Mouse (Mus musculus) heart, embryonic 16.5 days (tissue): ENCODE data around the gene Mcl1. TPM values are rescaled to one million over a fixed set of nuclear protein-coding genes. Genes with fewer than 3 reads are reported as not detected.
"Not testable (repeated sequence)": the region's sequence is repeated elsewhere in the genome, so short reads cannot be mapped to it uniquely, and the experiment has no call there.

Experiments used
- ATAC-seq: fragments of 200-750 bp; cut with Nextera tagmentation; replicated peaks from 2 replicates; pipeline ENCODE4 v1.8.0; 2017; ENCODE audit warnings: moderate number of reproducible peaks; ENCODE audit not compliant: insufficient read depth, low FRiP score; ENCODE audit errors: extremely low read depth
- H3K27ac ChIP-seq: fragments of 300-500 bp; sonication (generic); 2 replicates; pipeline ENCODE4 v1.5.1; 2014; ENCODE audit warnings: mild to moderate bottlenecking, low read length, control low read depth, moderate library complexity
- H3K27me3 ChIP-seq: fragments of 300-500 bp; sonication (generic); 2 replicates; pipeline ENCODE4 v1.6.1; 2014; ENCODE audit warnings: low read length, mixed read lengths; ENCODE audit not compliant: control insufficient read depth, insufficient read depth
- H3K36me3 ChIP-seq: fragments of 300-500 bp; sonication (generic); 2 replicates; pipeline ENCODE4 v1.6.1; 2014; ENCODE audit not compliant: control insufficient read depth, insufficient read depth
- H3K4me1 ChIP-seq: fragments of 300-500 bp; sonication (generic); 2 replicates; pipeline ENCODE4 v1.6.1; 2014; ENCODE audit warnings: low read length, mixed read lengths; ENCODE audit not compliant: control insufficient read depth, insufficient read depth
- H3K4me2 ChIP-seq: fragments of 300-500 bp; sonication (generic); 2 replicates; pipeline ENCODE4 v1.6.1; 2014; ENCODE audit warnings: low read depth, mild to moderate bottlenecking, control low read depth, low read length
- H3K4me3 ChIP-seq: fragments of 300-500 bp; sonication (generic); 2 replicates; pipeline ENCODE4 v1.5.1; 2014; ENCODE audit warnings: mild to moderate bottlenecking, control low read depth, low read length
- H3K9ac ChIP-seq: fragments of 300-500 bp; sonication (generic); 2 replicates; pipeline ENCODE4 v1.6.1; 2014; ENCODE audit warnings: low read length, control low read depth
- H3K9me3 ChIP-seq: fragments of 300-500 bp; sonication (generic); replicated peaks from 2 replicates; pipeline ENCODE4 v1.6.1; 2016; ENCODE audit warnings: low read length; ENCODE audit not compliant: control insufficient read depth
- WGBS: fragments of 180-500 bp; shearing (Covaris S2); extraction: QIAGEN DNeasy Blood & Tissue Kit; methylation state at CpG from one replicate; pipeline ENCODE4 v1.1.7; 2014; 5-methylcytosine and 5-hydroxymethylcytosine counted together
- polyA plus RNA-seq: library from polyadenylated mRNA; unstranded; fragments of >200 nt; fragmentation: Nextera tagmentation; extraction: Ambion mirVana; gene quantifications from 2 replicates; pipeline ENCODE4 v1.2.1, GENCODE M21; 2015

Gene Mcl1
- polyA plus RNA-seq, 1 experiment from 2014 or later = 31.9 TPM

DNA sequence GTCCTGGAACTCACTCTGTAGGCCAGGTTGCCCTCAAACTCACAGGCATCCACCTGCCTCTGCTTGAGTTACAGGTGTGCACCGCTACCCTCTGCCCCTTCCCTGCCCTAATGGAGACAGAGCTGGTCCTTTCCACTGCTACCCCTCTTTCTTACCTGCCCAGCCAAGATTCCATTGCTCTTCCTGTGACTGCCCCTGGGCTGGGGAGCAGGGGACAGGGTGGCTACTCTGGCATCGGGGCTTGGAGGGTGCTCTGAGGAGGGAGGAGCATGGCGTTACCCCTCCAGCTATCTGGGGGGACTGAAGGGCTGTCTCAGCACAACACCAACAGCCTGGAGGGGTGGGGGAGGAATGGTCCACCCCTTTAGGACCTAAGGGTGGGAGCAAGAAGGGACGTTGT lies 26.7 kb downstream of the Mcl1 start:
- Histone ChIP-seq H3K4me3 (no peak overlapping the region), H3K27ac (no peak overlapping the region), H3K36me3 (no peaks in the 10 kb centered on the region), H3K9me3 (no peaks in the 10 kb centered on the region), H3K4me1 (peaks cover 57% of the 10 kb centered on the region), H3K27me3 (no peaks in the 10 kb centered on the region), H3K4me2 (no peak overlapping the region), H3K9ac (peak overlapping the region; percentile 31; the same call in 1 of the 2 replicates)
- 70% methylated on average over 4 of the region's 4 CpGs for WGBS
- ATAC-seq = no peak

DNA sequence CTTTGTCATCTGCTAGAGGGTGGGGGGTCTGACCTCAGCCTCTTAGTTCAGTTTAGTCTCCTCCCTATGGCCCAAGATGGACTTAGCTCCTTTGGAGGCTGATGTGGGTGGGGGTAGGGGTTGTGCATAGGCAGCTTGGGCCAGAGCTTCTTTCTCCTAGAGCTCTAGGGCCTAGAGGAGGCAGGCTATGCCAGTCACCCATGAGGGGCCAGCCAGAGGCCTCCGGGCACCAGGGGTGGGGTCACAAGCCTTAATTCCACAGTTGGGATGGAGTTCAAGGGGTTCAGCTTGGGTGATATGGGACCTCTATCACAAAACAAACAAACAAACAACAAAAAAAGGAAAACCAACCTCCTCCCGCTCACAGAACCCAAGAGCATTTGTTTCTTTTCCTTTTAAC lies 27.1 kb downstream of the Mcl1 start:
- H3K9ac ChIP-seq = peak overlapping the region; percentile 31; the same call in 1 of the 2 replicates
- no peak for ATAC-seq
- no peaks in the 10 kb centered on the region for H3K27me3 ChIP-seq
- H3K4me3 ChIP-seq = no peak overlapping the region
- no peaks in the 10 kb centered on the region for H3K36me3 ChIP-seq
- H3K4me1 ChIP-seq = peaks cover 60% of the 10 kb centered on the region
- no peak overlapping the region for H3K4me2 ChIP-seq
- no peaks in the 10 kb centered on the region for H3K9me3 ChIP-seq
- H3K27ac ChIP-seq = peak overlapping the region; percentile 15; the same call in 1 of the 2 replicates
- 69% methylated on average over 2 of the region's 2 CpGs for WGBS

DNA sequence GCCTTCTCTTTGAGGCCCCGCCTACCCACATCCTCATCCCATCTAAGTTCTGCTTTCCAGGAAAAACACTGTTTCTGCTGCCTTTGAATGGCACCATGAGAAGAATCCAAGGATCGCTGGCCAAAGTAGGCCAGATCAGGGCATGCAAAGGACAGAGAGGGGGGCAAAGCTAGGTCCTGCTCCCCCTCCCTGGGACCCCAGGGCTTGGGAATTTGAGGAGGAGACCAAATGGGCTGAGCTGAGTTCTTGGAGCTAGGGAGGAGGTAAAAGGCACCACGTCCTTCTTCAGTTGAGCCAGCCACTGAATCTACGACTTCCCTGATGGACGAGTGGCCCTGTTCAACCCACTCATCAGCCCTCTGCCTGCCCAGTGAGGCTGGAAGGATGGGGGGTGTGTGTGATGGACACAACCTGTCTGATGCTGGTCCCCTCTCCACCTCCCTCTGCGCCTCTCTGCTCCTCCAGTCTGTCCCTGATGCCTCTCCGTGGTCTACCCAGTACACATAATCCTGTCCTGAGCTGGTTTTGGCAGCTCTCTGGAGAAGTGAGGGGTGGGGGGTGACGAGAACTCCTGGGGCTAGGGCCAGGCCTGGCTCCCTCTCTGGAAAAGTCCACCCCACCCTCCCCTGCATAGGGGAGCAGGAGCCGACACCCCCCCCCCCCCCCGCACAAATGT lies 28.0 kb downstream of the Mcl1 start:
- Histone ChIP-seq H3K27ac (peak overlapping the region; percentile 92; the same call in 1 of the 2 replicates), H3K4me1 (peaks cover 55% of the 10 kb centered on the region), H3K4me3 (peak overlapping the region; percentile 61), H3K9me3 (0 out of 2 replicates have a peak, but pooled peaks cover 2% of the 10 kb centered on the region), H3K9ac (peak overlapping the region; percentile 76), H3K4me2 (peak overlapping the region; percentile 76), H3K27me3 (no peaks in the 10 kb centered on the region), H3K36me3 (no peaks in the 10 kb centered on the region)
- 52% methylated on average over 8 of the region's 10 CpGs for WGBS
- no peak for ATAC-seq

DNA sequence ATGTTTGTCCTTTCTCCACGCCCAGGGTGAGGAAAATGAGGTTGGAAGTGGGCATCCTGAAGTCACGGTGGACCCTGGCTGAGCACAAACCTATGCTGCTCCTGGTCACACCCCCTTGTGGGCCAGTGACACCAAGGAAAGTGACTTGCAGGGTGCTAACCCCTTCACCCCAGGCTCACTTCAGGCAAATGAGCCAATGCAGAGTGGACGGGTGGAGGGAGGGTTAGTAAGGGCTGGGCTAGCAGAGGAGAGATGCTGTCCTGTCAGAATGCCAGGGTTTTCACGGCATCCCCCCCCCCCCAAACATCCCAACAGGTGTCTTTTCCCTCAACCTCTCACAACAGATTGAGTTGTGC lies 28.6 kb downstream of the Mcl1 start:
- peak overlapping the region; percentile 92 for H3K27ac ChIP-seq
- peak overlapping the region; percentile 61 for H3K4me3 ChIP-seq
- peak overlapping the region; percentile 76 for H3K4me2 ChIP-seq
- 0 out of 2 replicates have a peak, but pooled peaks cover 2% of the 10 kb centered on the region for H3K9me3 ChIP-seq
- ATAC-seq = peak; percentile 5; the same call in 1 of the 2 replicates
- WGBS = 19% methylated on average over 4 of the region's 4 CpGs
- peak overlapping the region; percentile 76 for H3K9ac ChIP-seq
- H3K27me3 ChIP-seq = no peaks in the 10 kb centered on the region
- H3K4me1 ChIP-seq = peaks cover 50% of the 10 kb centered on the region
- H3K36me3 ChIP-seq = no peaks in the 10 kb centered on the region

DNA sequence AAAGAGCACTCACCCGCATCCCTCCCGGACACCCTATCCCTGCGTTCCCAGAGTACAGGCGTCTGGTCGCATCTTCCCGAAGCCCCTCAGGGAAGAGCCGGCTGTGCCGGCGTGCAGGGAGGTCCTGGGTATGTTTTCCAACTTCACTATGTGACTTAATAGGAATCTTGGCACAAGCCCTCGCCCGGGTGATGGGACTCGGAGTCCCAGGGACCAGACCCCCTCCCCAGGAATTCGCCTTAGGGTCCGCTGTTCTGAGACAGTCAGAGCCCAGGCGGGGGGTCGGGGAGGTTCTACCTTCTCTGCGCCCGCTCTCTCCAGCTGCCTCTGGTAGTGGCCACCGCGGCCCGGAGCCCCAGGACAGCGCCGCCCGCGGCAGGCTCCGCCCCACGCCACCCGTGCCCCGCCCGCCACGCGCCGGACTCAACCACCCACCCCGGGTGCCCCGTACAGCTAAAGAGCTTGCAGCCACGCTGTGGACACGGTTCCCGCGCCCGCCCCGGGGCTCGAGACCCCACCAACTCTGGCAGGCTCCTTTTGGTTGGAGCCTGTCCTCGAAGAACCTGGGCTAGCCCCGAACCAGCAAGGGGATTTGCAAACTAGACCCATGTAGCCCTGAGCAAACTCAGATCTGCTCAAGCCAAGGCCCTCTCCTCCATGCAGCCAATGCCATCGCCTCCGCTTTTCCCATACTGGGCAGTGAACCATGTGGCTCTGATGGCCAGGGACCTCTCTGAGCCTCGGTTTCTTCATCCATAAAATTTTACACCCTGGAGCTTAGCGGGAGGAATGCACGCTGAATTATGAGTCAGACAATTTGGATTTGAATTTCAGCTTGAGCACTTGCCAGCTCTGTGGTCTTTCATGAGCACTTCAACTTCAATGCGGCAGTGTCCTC lies 29.2 kb downstream of the Mcl1 start, which contains the start of gene Adamtsl4:
TSS of gene Adamtsl4 (minus strand) at position 394 of the 898 bp plus-strand sequence.
- H3K9me3 ChIP-seq = 0 out of 2 replicates have a peak, but pooled peaks cover 2% of the 10 kb centered on the region
- no peaks in the 10 kb centered on the region for H3K36me3 ChIP-seq
- peaks cover 57% of the 10 kb centered on the region for H3K4me1 ChIP-seq
- H3K4me3 ChIP-seq = peak within 1 kb of the TSS; percentile 61
- WGBS = 5% methylated on average over 50 of the region's 50 CpGs
- peak within 1 kb of the TSS; percentile 92 for H3K27ac ChIP-seq
- no peaks in the 10 kb centered on the region for H3K27me3 ChIP-seq
- H3K4me2 ChIP-seq = peak within 1 kb of the TSS; percentile 76
- ATAC-seq = peak; percentile 64
- peak within 1 kb of the TSS; percentile 76 for H3K9ac ChIP-seq

DNA sequence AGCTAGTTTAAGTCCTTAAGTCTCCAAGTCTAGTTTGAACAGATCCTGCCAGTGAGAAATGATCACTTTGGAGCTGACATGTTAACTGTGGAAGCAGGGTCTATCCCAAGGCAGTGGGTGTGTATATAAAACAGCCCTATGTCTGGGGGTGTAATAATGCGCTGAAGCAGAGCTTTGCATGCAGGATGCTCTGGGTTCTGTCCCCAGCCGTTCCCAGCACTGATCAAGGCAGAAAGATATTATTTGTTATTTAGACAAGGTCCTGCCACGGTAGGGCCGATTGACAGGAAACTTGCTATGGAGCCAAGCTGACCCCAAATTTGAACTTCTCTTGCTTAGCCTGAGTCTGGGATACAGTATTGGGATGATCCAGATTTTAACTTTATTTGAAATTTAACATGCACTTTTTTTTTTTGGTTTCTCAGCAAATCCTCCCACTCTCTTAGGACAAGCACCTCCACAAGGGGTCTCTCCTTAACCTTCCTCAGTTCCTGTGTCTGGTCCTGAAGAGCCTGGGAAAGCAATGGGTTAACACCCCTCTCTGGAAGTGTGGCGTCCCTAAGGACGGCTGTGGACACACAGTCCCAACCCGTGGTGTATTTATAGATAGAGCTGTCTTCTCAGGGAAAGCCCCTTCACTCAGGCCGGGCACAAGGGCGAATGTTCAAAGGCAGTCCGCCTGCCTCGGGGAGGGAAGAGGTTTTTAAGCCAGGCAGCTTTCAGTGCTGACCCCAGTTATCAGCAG lies 30.8 kb downstream of the Mcl1 start:
- Histone ChIP-seq H3K9me3 (0 out of 2 replicates have a peak, but pooled peaks cover 2% of the 10 kb centered on the region), H3K4me3 (no peak overlapping the region), H3K27me3 (no peaks in the 10 kb centered on the region), H3K9ac (peak overlapping the region; percentile 34; the same call in 1 of the 2 replicates), H3K4me2 (peak overlapping the region; percentile 27), H3K4me1 (peaks cover 70% of the 10 kb centered on the region), H3K36me3 (no peaks in the 10 kb centered on the region), H3K27ac (peak overlapping the region; percentile 92)
- 12% methylated on average over 11 of the region's 11 CpGs for WGBS
- peak; percentile 67 for ATAC-seq

DNA sequence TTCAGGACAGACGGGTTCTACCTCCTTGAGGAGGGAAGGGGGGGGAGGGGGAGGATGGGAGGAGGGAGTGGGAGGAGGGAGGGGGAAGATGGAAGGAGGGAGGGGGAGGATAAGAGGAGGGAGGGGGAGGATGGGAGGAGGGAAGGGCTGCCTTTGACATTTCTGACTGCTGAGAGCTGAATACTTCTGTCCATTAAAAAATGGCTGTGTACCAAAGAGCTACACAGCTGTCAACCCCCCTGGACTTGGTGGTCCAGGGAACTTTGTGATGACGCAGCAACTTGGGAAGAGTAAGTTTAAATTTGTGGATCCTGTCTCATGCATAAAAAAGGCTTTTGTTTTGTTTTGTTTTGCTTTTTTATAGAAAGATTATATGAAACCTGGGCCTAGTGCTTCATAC lies 31.4 kb downstream of the Mcl1 start:
- 0 out of 2 replicates have a peak, but pooled peaks have one; percentile 20 for ATAC-seq
- Histone ChIP-seq H3K9ac (peak overlapping the region; percentile 44), H3K27ac (peak overlapping the region; percentile 92), H3K4me1 (peaks cover 70% of the 10 kb centered on the region), H3K4me2 (peak overlapping the region; percentile 27), H3K4me3 (no peak overlapping the region), H3K36me3 (no peaks in the 10 kb centered on the region), H3K9me3 (0 out of 2 replicates have a peak, but pooled peaks cover 2% of the 10 kb centered on the region), H3K27me3 (no peaks in the 10 kb centered on the region)
- WGBS = 18% methylated on average over 2 of the region's 2 CpGs

DNA sequence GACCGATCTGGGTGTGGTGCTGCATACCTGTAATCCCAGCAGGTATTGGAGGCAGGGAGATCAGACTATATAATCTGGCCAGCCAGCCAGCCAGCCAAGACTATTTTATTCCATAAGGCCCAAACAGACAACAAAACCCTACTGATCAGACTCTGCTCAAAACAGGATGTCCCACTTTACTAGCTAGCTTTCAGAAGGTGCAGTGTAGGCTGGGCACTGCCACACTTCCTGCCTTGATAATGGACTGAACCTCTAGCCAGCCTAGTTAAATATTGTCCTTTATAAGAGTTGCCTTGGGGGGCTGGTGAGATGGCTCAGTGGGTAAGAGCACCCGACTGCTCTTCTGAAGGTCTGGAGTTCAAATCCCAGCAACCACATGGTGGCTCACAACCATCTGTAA lies 32.0 kb downstream of the Mcl1 start:
- peak overlapping the region; percentile 27; the same call in 1 of the 2 replicates for H3K4me2 ChIP-seq
- peaks cover 72% of the 10 kb centered on the region for H3K4me1 ChIP-seq
- H3K9ac ChIP-seq = peak overlapping the region; percentile 44
- H3K4me3 ChIP-seq, H3K36me3 ChIP-seq, ATAC-seq, H3K9me3 ChIP-seq, H3K27me3 ChIP-seq: not testable (repeated sequence)
- H3K27ac ChIP-seq = peak overlapping the region; percentile 92
- WGBS = 78% methylated on average over 2 of the region's 2 CpGs
